Mouse (Mus musculus) heart, adult 2 months (tissue): Measurements from ENCODE around the gene Mkrn2.

Experiments used
- CTCF ChIP-seq: fragments of 200-600 bp; IDR thresholded peaks from 2 replicates; pipeline ENCODE4 v1.8.1; 2022; ENCODE audit warnings: antibody characterized with exemption, mild to moderate bottlenecking, moderate library complexity
- EP300 ChIP-seq: fragments of 200-500 bp; IDR thresholded peaks from 2 replicates; pipeline ENCODE4 v1.6.1; 2011; ENCODE audit warnings: low read depth, low read length, control low read depth; ENCODE audit not compliant: insufficient read depth
- POLR2A ChIP-seq: fragments of 200-500 bp; IDR thresholded peaks from 2 replicates; pipeline ENCODE4 v1.6.1; 2011; ENCODE audit warnings: mild to moderate bottlenecking, low read depth, low read length, control low read depth; ENCODE audit not compliant: insufficient read depth

DNA sequence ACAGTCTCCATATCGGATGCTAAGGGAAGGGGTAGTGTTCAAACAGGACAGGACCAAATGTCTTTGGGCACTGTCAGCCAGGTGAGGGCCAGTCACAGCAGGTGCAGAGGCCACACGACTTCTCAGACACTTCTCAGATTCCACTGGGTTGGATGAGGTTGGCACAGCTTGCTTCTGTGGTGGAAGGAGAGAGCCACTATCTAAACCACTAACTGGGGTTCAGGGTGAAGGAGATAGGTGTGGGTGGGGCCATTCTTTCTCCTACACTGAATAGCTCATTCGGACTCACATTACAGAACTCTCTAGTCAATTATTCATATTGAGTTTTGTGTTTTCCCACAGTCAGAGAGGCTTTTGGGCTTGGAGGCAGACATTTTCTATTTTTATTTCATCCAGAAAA, 6.0 kb upstream of the Mkrn2 start:
- TF ChIP-seq EP300 = no peak
- TF ChIP-seq CTCF = no peak
- no peak for TF ChIP-seq POLR2A
